Mouse (Mus musculus): ENCODE results near the gene Epb41l5.

GRCm38 (mm10) chr1:119626837-119627236 is 22.0 kb downstream of the Epb41l5 start:
- TF ChIP-seq EP300 (IDR thresholded peaks at IDR 0.05; ENCODE audit: low read depth) = no peak
- no peak for TF ChIP-seq CTCF (IDR thresholded peaks at IDR 0.05; ENCODE audit: low read depth)

Measured in liver, embryonic 14.5 days (tissue).